10 mouse cellular contexts compared by ENCODE assay signal in genomic region chr4:108430656-108431560, GRCm38 (mm10). TPM values are rescaled to one million over a fixed set of nuclear protein-coding genes. Genes with fewer than 3 reads are reported as not detected.
DNase-seq lines count a peak whose midpoint lies in the region; ATAC-seq and TF ChIP-seq lines count a peak whose summit lies in the region.
"Had no signal": no experiment of that assay in that cellular context is flagged by ENCODE, and none has a peak within 500 bp of the region (broad histone marks: within the 10 kb centered on the region; RNA-seq: fewer than 3 reads in every experiment).

No protein-coding gene starts in this region.

- no peak overlapping the region for H3K4me3 ChIP-seq in forebrain, postnatal 0 days (ENCODE audit: low read depth, low read length)
- no peak overlapping the region for H3K4me3 ChIP-seq in limb, embryonic 14.5 days (replicated peaks; ENCODE audit: low read length)
- H3K4me3 ChIP-seq in cerebellum, adult 2 months (replicated peaks; ENCODE audit: insufficient read depth, low read depth, low read length): no peak overlapping the region

- H3K27me3 ChIP-seq in forebrain, postnatal 0 days (ENCODE audit: insufficient read depth, low read length): no peaks in the 10 kb centered on the region
- no peaks in the 10 kb centered on the region for H3K27me3 ChIP-seq in limb, embryonic 14.5 days (ENCODE audit: control insufficient read depth, insufficient read depth, low read length)
- H3K27me3 ChIP-seq in cerebellum, adult 2 months (ENCODE audit: control insufficient read depth, insufficient read depth, low read length): no peaks in the 10 kb centered on the region

- ATAC-seq in forebrain, postnatal 0 days: peak; percentile 69; the same call in 1 of the 2 replicates
- ATAC-seq in limb, embryonic 14.5 days (ENCODE audit: low FRiP score, low read depth): peak; percentile 90

- TF ChIP-seq CTCF in forebrain, postnatal 0 days (IDR thresholded peaks at IDR 0.05; ENCODE audit: low read depth): no peak
- no peak for TF ChIP-seq CTCF in cerebellum, adult 2 months (IDR thresholded peaks at IDR 0.05; ENCODE audit: borderline replicate concordance, insufficient read depth, low read depth, low read length)

- H3K4me2 ChIP-seq in forebrain, postnatal 0 days (ENCODE audit: low read depth): no peak overlapping the region
- no peak overlapping the region for H3K4me2 ChIP-seq in limb, embryonic 14.5 days (replicated peaks; ENCODE audit: low read depth, low read length, severe bottlenecking)

- no peaks in the 10 kb centered on the region for H3K9me3 ChIP-seq in forebrain, postnatal 0 days (ENCODE audit: low read length)
- no peaks in the 10 kb centered on the region for H3K9me3 ChIP-seq in limb, embryonic 14.5 days (ENCODE audit: control insufficient read depth, low read length)
- H3K9me3 ChIP-seq: G1E had no signal

- H3K9ac ChIP-seq in forebrain, postnatal 0 days: no peak overlapping the region
- no peak overlapping the region for H3K9ac ChIP-seq in limb, embryonic 14.5 days (ENCODE audit: low read depth, low read length, severe bottlenecking)

- TF ChIP-seq POLR2A in limb, embryonic 14.5 days (IDR thresholded peaks at IDR 0.05; ENCODE audit: borderline replicate concordance, extremely low read depth, insufficient read depth, insufficient read length): no peak
- no peak for TF ChIP-seq POLR2A in cerebellum, adult 2 months (IDR thresholded peaks at IDR 0.05; ENCODE audit: borderline replicate concordance, insufficient read depth, low read length)

- no peak overlapping the region; the same call in 1 of the 2 replicates for H3K27ac ChIP-seq in forebrain, postnatal 0 days (ENCODE audit: low read depth, low read length)
- H3K27ac ChIP-seq in limb, embryonic 14.5 days (replicated peaks; ENCODE audit: low read depth, low read length): peak overlapping the region; percentile 72
- no peak overlapping the region for H3K27ac ChIP-seq in cerebellum, adult 2 months (ENCODE audit: insufficient read depth, low read length)

- peak; percentile 28 to 29 for DNase-seq in right cerebral cortex, postnatal 10 days (ENCODE audit: low spot score in 2 of 2)
- no peak for DNase-seq in right cerebral cortex, adult 2 months (ENCODE audit: low spot score in 2 of 2)
- DNase-seq in forebrain, postnatal 0 days: peak; percentile 21
- DNase-seq in limb, embryonic 14.5 days (ENCODE audit: low spot score): peak; percentile 70
- DNase-seq in testis, postnatal 14 days (ENCODE audit: low spot score): peak; percentile 30
- no peak for DNase-seq in left cerebral cortex, adult 11 months (ENCODE audit: low spot score)
- DNase-seq in cerebellum, adult 2 months: no peak
- no peak for DNase-seq in layer of hippocampus, postnatal 14 days (ENCODE audit: low spot score in 2 of 2)

- no peaks in the 10 kb centered on the region for H3K36me3 ChIP-seq in forebrain, postnatal 0 days (ENCODE audit: insufficient read depth)
- no peaks in the 10 kb centered on the region for H3K36me3 ChIP-seq in limb, embryonic 14.5 days (ENCODE audit: control insufficient read depth, insufficient read depth, low read length)
- H3K36me3 ChIP-seq: G1E had no signal

- no peaks in the 10 kb centered on the region for H3K4me1 ChIP-seq in forebrain, postnatal 0 days (ENCODE audit: insufficient read depth)
- peaks cover 31% of the 10 kb centered on the region for H3K4me1 ChIP-seq in limb, embryonic 14.5 days (ENCODE audit: control insufficient read depth, insufficient read depth, low read length)
- no peaks in the 10 kb centered on the region for H3K4me1 ChIP-seq in cerebellum, adult 2 months (ENCODE audit: control insufficient read depth, insufficient read depth, low read length)

- WGBS in forebrain, postnatal 0 days: 22% methylated on average over 4 of the region's 4 CpGs
- WGBS in limb, embryonic 14.5 days: 17% methylated on average over 4 of the region's 4 CpGs
- 65% methylated on average over 4 of the region's 4 CpGs for WGBS in cerebellum, adult 2 months

RNA-seq across cellular contexts. Expression of gene Gpx7, which starts 24.1 kb away (rescaled TPM):
- 24.1 and 38.5 TPM in 2 replicates for total RNA-seq in forebrain, postnatal 0 days (2014; rRNA removed)
- polyA plus RNA-seq in forebrain, postnatal 0 days (2015; fragmentation: Nextera tagmentation; extraction: Ambion mirVana): 37.5 and 46.4 TPM in 2 replicates
- 92.8 and 98.8 TPM in 2 replicates for polyA plus RNA-seq in limb, embryonic 14.5 days (2012; rRNA removed)
- polyA plus RNA-seq in limb, embryonic 14.5 days (2014; fragmentation: Nextera tagmentation; extraction: Ambion mirVana): 104 and 117 TPM in 2 replicates
- 7.0 and 8.3 TPM in 2 replicates for polyA plus RNA-seq in cerebellum, adult 2 months (2012; rRNA removed)
- 1 to 10 TPM; 7.4 to 8.0 TPM for total RNA-seq in layer of hippocampus, postnatal 14 days (2021)
- polyA plus RNA-seq: G1E had no signal

RNA-seq across cellular contexts. Expression of gene Tut4, which starts 28.3 kb away (rescaled TPM):
- total RNA-seq in forebrain, postnatal 0 days (2014; rRNA removed): 87.8 and 89.2 TPM in 2 replicates
- polyA plus RNA-seq in forebrain, postnatal 0 days (2015; fragmentation: Nextera tagmentation; extraction: Ambion mirVana): 19.8 and 37.2 TPM in 2 replicates
- 197 and 222 TPM in 2 replicates for polyA plus RNA-seq in limb, embryonic 14.5 days (2012; rRNA removed)
- polyA plus RNA-seq in limb, embryonic 14.5 days (2014; fragmentation: Nextera tagmentation; extraction: Ambion mirVana): 59.1 and 73.9 TPM in 2 replicates
- polyA plus RNA-seq in cerebellum, adult 2 months (2012; rRNA removed): 76.7 and 87.0 TPM in 2 replicates
- 10 to 100 TPM; 40.3 to 41.3 TPM for total RNA-seq in layer of hippocampus, postnatal 14 days (2021)

RNA-seq across cellular contexts. Expression of gene Shisal2a, which starts 47.8 kb away (rescaled TPM):
- 1.9 TPM in 1 of 2 replicates, not detected in the other for total RNA-seq in forebrain, postnatal 0 days (2014; rRNA removed)
- 3.0 and 4.9 TPM in 2 replicates for polyA plus RNA-seq in forebrain, postnatal 0 days (2015; fragmentation: Nextera tagmentation; extraction: Ambion mirVana)
- 5.7 and 8.8 TPM in 2 replicates for polyA plus RNA-seq in limb, embryonic 14.5 days (2012; rRNA removed)
- 4.2 and 5.4 TPM in 2 replicates for polyA plus RNA-seq in limb, embryonic 14.5 days (2014; fragmentation: Nextera tagmentation; extraction: Ambion mirVana)
- 0.36 and 0.73 TPM in 2 replicates for polyA plus RNA-seq in cerebellum, adult 2 months (2012; rRNA removed)
- not detected for total RNA-seq in layer of hippocampus, postnatal 14 days (2021)
- total RNA-seq: G1E had no signal
- polyA plus RNA-seq: G1E; large intestine, adult 2 months had no signal

Comparison
In these comparisons a context has a peak if more than half of its experiments do, and no peak if none do; other contexts are left out.
1. DNase-seq: peak in right cerebral cortex, postnatal 10 days (2 of 2), forebrain, postnatal 0 days (single experiment), limb, embryonic 14.5 days (single experiment) and testis, postnatal 14 days (single experiment); none in right cerebral cortex, adult 2 months (0 of 2), left cerebral cortex, adult 11 months (single experiment), cerebellum, adult 2 months (0 of 2) and layer of hippocampus, postnatal 14 days (0 of 2).